In genomic region chr7:95082248-95082647, GRCm38 (mm10) we compare ENCODE assay signal across 15 mouse cellular contexts.
DNase-seq lines count a peak whose midpoint lies in the region; ATAC-seq lines count a peak whose summit lies in the region.
"Had no signal": no experiment of that assay in that cellular context is flagged by ENCODE, and none has a peak within 500 bp of the region (broad histone marks: within the 10 kb centered on the region; RNA-seq: fewer than 3 reads in every experiment).

No protein-coding gene starts in this region.

- no peaks in the 10 kb centered on the region for H3K27me3 ChIP-seq in hindbrain, embryonic 14.5 days (ENCODE audit: control insufficient read depth, insufficient read depth, low read length)
- H3K27me3 ChIP-seq in hindbrain, embryonic 13.5 days: no peaks in the 10 kb centered on the region
- H3K27me3 ChIP-seq in midbrain, embryonic 10.5 days (ENCODE audit: low read depth, poor library complexity, severe bottlenecking): no peaks in the 10 kb centered on the region
- H3K27me3 ChIP-seq: embryonic facial prominence, embryonic 15.5 days; liver, embryonic 12.5 days; midbrain, embryonic 13.5 days; neural tube, embryonic 12.5 days had no signal

- no peak overlapping the region for H3K27ac ChIP-seq in hindbrain, embryonic 14.5 days
- H3K27ac ChIP-seq in hindbrain, embryonic 13.5 days: no peak overlapping the region
- no peak overlapping the region for H3K27ac ChIP-seq in midbrain, embryonic 10.5 days (replicated peaks)
- H3K27ac ChIP-seq: embryonic facial prominence, embryonic 15.5 days; left cerebral cortex, adult 2 months; liver, embryonic 12.5 days; midbrain, embryonic 13.5 days; neural tube, embryonic 12.5 days had no signal

- H3K9me3 ChIP-seq in hindbrain, embryonic 14.5 days (ENCODE audit: control insufficient read depth, low read length): no peaks in the 10 kb centered on the region
- no peaks in the 10 kb centered on the region for H3K9me3 ChIP-seq in hindbrain, embryonic 13.5 days
- no peaks in the 10 kb centered on the region; the same call in 1 of the 2 replicates for H3K9me3 ChIP-seq in midbrain, embryonic 10.5 days (replicated peaks)
- H3K9me3 ChIP-seq: embryonic facial prominence, embryonic 15.5 days; liver, embryonic 12.5 days; neural tube, embryonic 12.5 days had no signal

- no peak overlapping the region for H3K4me2 ChIP-seq in hindbrain, embryonic 14.5 days (replicated peaks)
- no peak overlapping the region for H3K4me2 ChIP-seq in hindbrain, embryonic 13.5 days
- H3K4me2 ChIP-seq: embryonic facial prominence, embryonic 15.5 days; liver, embryonic 12.5 days; midbrain, embryonic 13.5 days; neural tube, embryonic 12.5 days had no signal

- H3K4me1 ChIP-seq in hindbrain, embryonic 14.5 days (replicated peaks; ENCODE audit: control insufficient read depth, insufficient read depth, low read length): no peaks in the 10 kb centered on the region
- H3K4me1 ChIP-seq in hindbrain, embryonic 13.5 days (replicated peaks): peaks cover 4% of the 10 kb centered on the region; the same call in 1 of the 2 replicates
- H3K4me1 ChIP-seq in midbrain, embryonic 10.5 days: no peaks in the 10 kb centered on the region
- H3K4me1 ChIP-seq: embryonic facial prominence, embryonic 15.5 days; liver, embryonic 12.5 days; midbrain, embryonic 13.5 days; neural tube, embryonic 12.5 days had no signal

- H3K9ac ChIP-seq in hindbrain, embryonic 14.5 days: no peak overlapping the region
- no peak overlapping the region for H3K9ac ChIP-seq in hindbrain, embryonic 13.5 days
- H3K9ac ChIP-seq: embryonic facial prominence, embryonic 15.5 days; liver, embryonic 12.5 days; midbrain, embryonic 13.5 days; neural tube, embryonic 12.5 days had no signal

- peak; percentile 2 for DNase-seq in cerebellum, adult 9-11 months
- no peak for DNase-seq in cerebellum, postnatal 4 days (ENCODE audit: low spot score in 2 of 2)
- DNase-seq in hindbrain, embryonic 14.5 days (ENCODE audit: low spot score): no peak
- peak; percentile 86 for DNase-seq in Muller cell, postnatal 12 days (ENCODE audit: inconsistent ontology term)
- DNase-seq in heart, adult 9 months (ENCODE audit: low spot score in 2 of 2): peak; percentile 44 to 57
- DNase-seq in c-Kit-positive CD71-positive TER-119-positive erythroid progenitor cells, embryonic 14.5 days (ENCODE audit: low spot score): no peak
- no peak for DNase-seq in midbrain, embryonic 10.5 days (ENCODE audit: low spot score)
- DNase-seq: cerebellum, postnatal 25 days; lung, postnatal 10 days had no signal

- peak; percentile 60; the same call in 1 of the 2 replicates for ATAC-seq in hindbrain, embryonic 14.5 days (ENCODE audit: low FRiP score)
- ATAC-seq in hindbrain, embryonic 13.5 days (ENCODE audit: low FRiP score): no peak
- ATAC-seq: liver, embryonic 12.5 days; midbrain, embryonic 13.5 days had no signal

- H3K36me3 ChIP-seq in hindbrain, embryonic 14.5 days (replicated peaks; ENCODE audit: control insufficient read depth, insufficient read depth): no peaks in the 10 kb centered on the region
- H3K36me3 ChIP-seq in hindbrain, embryonic 13.5 days: no peaks in the 10 kb centered on the region
- no peaks in the 10 kb centered on the region for H3K36me3 ChIP-seq in midbrain, embryonic 10.5 days
- H3K36me3 ChIP-seq: embryonic facial prominence, embryonic 15.5 days; liver, embryonic 12.5 days; midbrain, embryonic 13.5 days; neural tube, embryonic 12.5 days had no signal

- H3K4me3 ChIP-seq in hindbrain, embryonic 14.5 days (replicated peaks; ENCODE audit: low read length): no peak overlapping the region
- H3K4me3 ChIP-seq in hindbrain, embryonic 13.5 days: no peak overlapping the region
- no peak overlapping the region for H3K4me3 ChIP-seq in midbrain, embryonic 10.5 days
- H3K4me3 ChIP-seq: embryonic facial prominence, embryonic 15.5 days; left cerebral cortex, adult 2 months; liver, embryonic 12.5 days; midbrain, embryonic 13.5 days; neural tube, embryonic 12.5 days had no signal

Comparison
In these comparisons a context has a peak if more than half of its experiments do, and no peak if none do; other contexts are left out.
1. DNase-seq: peak in cerebellum, adult 9-11 months (single experiment), Muller cell, postnatal 12 days (single experiment) and heart, adult 9 months (2 of 2); none in cerebellum, postnatal 4 days (0 of 2), hindbrain, embryonic 14.5 days (single experiment), c-Kit-positive CD71-positive TER-119-positive erythroid progenitor cells, embryonic 14.5 days (single experiment) and midbrain, embryonic 10.5 days (single experiment).